Comparison of ENCODE assay signal across 20 mouse cellular contexts in genomic region chr12:112912951-112913745, GRCm38 (mm10). TPM values are rescaled to one million over a fixed set of nuclear protein-coding genes. Genes with fewer than 3 reads are reported as not detected.
DNase-seq lines count a peak whose midpoint lies in the region; ATAC-seq lines count a peak whose summit lies in the region.
"Had no signal": no experiment of that assay in that cellular context is flagged by ENCODE, and none has a peak within 500 bp of the region (broad histone marks: within the 10 kb centered on the region; RNA-seq: fewer than 3 reads in every experiment).

No protein-coding gene starts in this region.

- H3K4me1 ChIP-seq in hindbrain, embryonic 12.5 days: peaks cover 17% of the 10 kb centered on the region
- H3K4me1 ChIP-seq in hindbrain, embryonic 10.5 days (replicated peaks): peaks cover 39% of the 10 kb centered on the region
- H3K4me1 ChIP-seq: embryonic facial prominence, embryonic 15.5 days; limb, embryonic 15.5 days; liver, embryonic 15.5 days; neural tube, embryonic 15.5 days had no signal

- no peak for DNase-seq in hindbrain, embryonic 10.5 days (ENCODE audit: low spot score)
- DNase-seq in thymus, postnatal 25 days: peak; percentile 18
- no peak for DNase-seq in thymus, postnatal 10 days (ENCODE audit: low spot score in 2 of 2)
- DNase-seq in cerebellum, postnatal 14 days: peak; percentile 82 to 87
- DNase-seq in urinary bladder, postnatal 10 days (ENCODE audit: low spot score): no peak
- no peak for DNase-seq in embryo, embryonic 11 days
- DNase-seq: adrenal gland, postnatal 25 days; kidney, adult 11 months; kidney, postnatal 36 days had no signal

- H3K27me3 ChIP-seq in hindbrain, embryonic 12.5 days: peaks cover under 1% of the 10 kb centered on the region; the same call in 1 of the 2 replicates
- H3K27me3 ChIP-seq in hindbrain, embryonic 10.5 days (ENCODE audit: insufficient read depth, poor library complexity, severe bottlenecking): no peaks in the 10 kb centered on the region; the same call in 1 of the 2 replicates
- H3K27me3 ChIP-seq: embryonic facial prominence, embryonic 15.5 days; limb, embryonic 15.5 days; neural tube, embryonic 15.5 days had no signal

- no peak overlapping the region for H3K4me3 ChIP-seq in hindbrain, embryonic 12.5 days
- no peak overlapping the region for H3K4me3 ChIP-seq in hindbrain, embryonic 10.5 days
- H3K4me3 ChIP-seq: embryonic facial prominence, embryonic 15.5 days; heart, embryonic 10.5 days; kidney, embryonic 15.5 days; limb, embryonic 15.5 days; liver, embryonic 15.5 days; neural tube, embryonic 15.5 days had no signal

- peaks cover 67% of the 10 kb centered on the region for H3K36me3 ChIP-seq in hindbrain, embryonic 12.5 days
- peaks cover 76% of the 10 kb centered on the region for H3K36me3 ChIP-seq in hindbrain, embryonic 10.5 days
- H3K36me3 ChIP-seq: liver, embryonic 15.5 days had no signal

- H3K9me3 ChIP-seq in hindbrain, embryonic 12.5 days (replicated peaks): no peaks in the 10 kb centered on the region
- no peaks in the 10 kb centered on the region for H3K9me3 ChIP-seq in hindbrain, embryonic 10.5 days
- H3K9me3 ChIP-seq: embryonic facial prominence, embryonic 15.5 days; kidney, embryonic 15.5 days; limb, embryonic 15.5 days; liver, embryonic 15.5 days; neural tube, embryonic 15.5 days had no signal

- H3K4me2 ChIP-seq in hindbrain, embryonic 12.5 days (replicated peaks): no peak overlapping the region
- H3K4me2 ChIP-seq: embryonic facial prominence, embryonic 15.5 days; kidney, embryonic 15.5 days; limb, embryonic 15.5 days; liver, embryonic 15.5 days; midbrain, embryonic 11.5 days; neural tube, embryonic 15.5 days had no signal

- no peak for ATAC-seq in hindbrain, embryonic 12.5 days (ENCODE audit: low FRiP score)
- ATAC-seq: CD4-positive, CD25-positive, alpha-beta regulatory T cell, adult 4 months; forebrain, embryonic 14.5 days had no signal

- H3K27ac ChIP-seq in hindbrain, embryonic 12.5 days: no peak overlapping the region
- no peak overlapping the region for H3K27ac ChIP-seq in hindbrain, embryonic 10.5 days
- H3K27ac ChIP-seq: embryonic facial prominence, embryonic 15.5 days; heart, embryonic 10.5 days; kidney, embryonic 15.5 days; limb, embryonic 15.5 days; liver, embryonic 15.5 days; macrophage; neural tube, embryonic 15.5 days had no signal

- H3K9ac ChIP-seq in hindbrain, embryonic 12.5 days: 0 out of 2 replicates have a peak overlapping the region, but pooled peaks have one; percentile 15
- H3K9ac ChIP-seq: embryonic facial prominence, embryonic 15.5 days; kidney, embryonic 15.5 days; limb, embryonic 15.5 days; liver, embryonic 15.5 days; neural tube, embryonic 15.5 days had no signal

- 85% methylated on average over 28 of the region's 28 CpGs for WGBS in hindbrain, embryonic 12.5 days
- WGBS in hindbrain, embryonic 10.5 days: 88% methylated on average over 28 of the region's 28 CpGs

RNA-seq across cellular contexts. Expression of gene Jag2, which starts 16.4 kb away (rescaled TPM):
- 9.4 and 10.3 TPM in 2 replicates for polyA plus RNA-seq in hindbrain, embryonic 12.5 days (2016; fragmentation: Nextera tagmentation; extraction: Ambion mirVana)
- polyA plus RNA-seq in hindbrain, embryonic 10.5 days (2016; fragmentation: Nextera tagmentation; extraction: Ambion mirVana): 4.7 and 4.8 TPM in 2 replicates

RNA-seq across cellular contexts. Expression of gene Nudt14, which starts 28.8 kb away (rescaled TPM):
- polyA plus RNA-seq in hindbrain, embryonic 12.5 days (2016; fragmentation: Nextera tagmentation; extraction: Ambion mirVana): 51.5 and 65.9 TPM in 2 replicates
- 79.5 and 83.0 TPM in 2 replicates for polyA plus RNA-seq in hindbrain, embryonic 10.5 days (2016; fragmentation: Nextera tagmentation; extraction: Ambion mirVana)

RNA-seq across cellular contexts. Expression of gene Gpr132, which starts 45.1 kb away (rescaled TPM):
- polyA plus RNA-seq in hindbrain, embryonic 12.5 days (2016; fragmentation: Nextera tagmentation; extraction: Ambion mirVana): not detected in 2 replicates
- polyA plus RNA-seq in hindbrain, embryonic 10.5 days (2016; fragmentation: Nextera tagmentation; extraction: Ambion mirVana): 0.06 and 0.08 TPM in 2 replicates
- polyA plus RNA-seq: forebrain, embryonic 14.5 days; midbrain, embryonic 11.5 days had no signal

Comparison
In these comparisons a context has a peak if more than half of its experiments do, and no peak if none do; other contexts are left out.
1. DNase-seq: peak in thymus, postnatal 25 days (single experiment) and cerebellum, postnatal 14 days (2 of 2); none in hindbrain, embryonic 10.5 days (single experiment), thymus, postnatal 10 days (0 of 2), urinary bladder, postnatal 10 days (single experiment) and embryo, embryonic 11 days (single experiment).